ENCODE assay signal across 29 mouse cellular contexts in genomic region chr4:106333584-106333983, GRCm38 (mm10). TPM values are rescaled to one million over a fixed set of nuclear protein-coding genes. Genes with fewer than 3 reads are reported as not detected.
DNase-seq lines count a peak whose midpoint lies in the region; ATAC-seq and TF ChIP-seq lines count a peak whose summit lies in the region.
"Had no signal": no experiment of that assay in that cellular context is flagged by ENCODE, and none has a peak within 500 bp of the region (broad histone marks: within the 10 kb centered on the region; RNA-seq: fewer than 3 reads in every experiment).

No protein-coding gene starts in this region.

- no peak overlapping the region for H3K4me3 ChIP-seq in heart, embryonic 16.5 days (ENCODE audit: low read length)
- H3K4me3 ChIP-seq in liver, embryonic 12.5 days = no peak overlapping the region
- no peak overlapping the region for H3K4me3 ChIP-seq in thymus, adult 2 months (ENCODE audit: control insufficient read depth, insufficient read depth, low read length)
- H3K4me3 ChIP-seq: embryonic facial prominence, embryonic 15.5 days; forebrain, embryonic 12.5 days; heart, embryonic 10.5 days; limb, embryonic 13.5 days; midbrain, embryonic 13.5 days; neural tube, embryonic 13.5 days had no signal

- intact Hi-C loops in heart, postnatal 10 days (cut with DNase I) = no loop called here

- H3K27ac ChIP-seq in heart, embryonic 16.5 days (ENCODE audit: low read length) = peak overlapping the region; percentile 45; the same call in 1 of the 2 replicates
- peak overlapping the region; percentile 66 for H3K27ac ChIP-seq in liver, embryonic 12.5 days
- H3K27ac ChIP-seq in thymus, adult 2 months (ENCODE audit: control insufficient read depth, insufficient read depth, low read length) = no peak overlapping the region
- H3K27ac ChIP-seq: embryonic facial prominence, embryonic 15.5 days; forebrain, embryonic 12.5 days; heart, embryonic 10.5 days; hindbrain, embryonic 14.5 days; limb, embryonic 13.5 days; midbrain, embryonic 13.5 days; neural tube, embryonic 13.5 days; stomach, postnatal 0 days had no signal

- no peak for TF ChIP-seq POLR2A in thymus, adult 2 months (IDR thresholded peaks at IDR 0.05; ENCODE audit: control insufficient read depth, extremely low read depth, insufficient read depth, low read length, poor library complexity)

- no peaks in the 10 kb centered on the region for H3K27me3 ChIP-seq in heart, embryonic 16.5 days (ENCODE audit: control insufficient read depth, insufficient read depth, low read length)
- H3K27me3 ChIP-seq in liver, embryonic 12.5 days (replicated peaks) = no peaks in the 10 kb centered on the region
- no peaks in the 10 kb centered on the region for H3K27me3 ChIP-seq in thymus, adult 2 months (ENCODE audit: control insufficient read depth, insufficient read depth, low read length)
- H3K27me3 ChIP-seq: embryonic facial prominence, embryonic 15.5 days; forebrain, embryonic 12.5 days; limb, embryonic 13.5 days; midbrain, embryonic 13.5 days; neural tube, embryonic 13.5 days had no signal

- H3K4me2 ChIP-seq in heart, embryonic 16.5 days (ENCODE audit: low read depth, low read length) = no peak overlapping the region
- H3K4me2 ChIP-seq in liver, embryonic 12.5 days = no peak overlapping the region
- H3K4me2 ChIP-seq: embryonic facial prominence, embryonic 15.5 days; forebrain, embryonic 12.5 days; hindbrain, embryonic 14.5 days; limb, embryonic 13.5 days; lung, embryonic 14.5 days; midbrain, embryonic 13.5 days; neural tube, embryonic 13.5 days had no signal

- 58% methylated on average over 2 of the region's 2 CpGs for WGBS in heart, embryonic 16.5 days
- WGBS in liver, embryonic 12.5 days (ENCODE audit: insufficient replicate concordance) = 30% methylated on average over 2 of the region's 2 CpGs
- 50% methylated on average over 2 of the region's 2 CpGs for WGBS in thymus, adult 2 months

- no peak for TF ChIP-seq CTCF in thymus, adult 2 months (IDR thresholded peaks at IDR 0.05; ENCODE audit: borderline replicate concordance, control insufficient read depth, extremely low read depth, insufficient read depth, low read length, poor library complexity)

- no peaks in the 10 kb centered on the region for H3K36me3 ChIP-seq in heart, embryonic 16.5 days (ENCODE audit: control insufficient read depth, insufficient read depth)
- H3K36me3 ChIP-seq in liver, embryonic 12.5 days = peaks cover 2% of the 10 kb centered on the region; the same call in 1 of the 2 replicates
- H3K36me3 ChIP-seq in thymus, adult 2 months (ENCODE audit: control insufficient read depth, insufficient read depth, low read length) = no peaks in the 10 kb centered on the region
- H3K36me3 ChIP-seq: embryonic facial prominence, embryonic 15.5 days; forebrain, embryonic 12.5 days; heart, embryonic 10.5 days; limb, embryonic 13.5 days; midbrain, embryonic 13.5 days; neural tube, embryonic 13.5 days had no signal

- peaks cover 22% of the 10 kb centered on the region for H3K4me1 ChIP-seq in heart, embryonic 16.5 days (ENCODE audit: control insufficient read depth, insufficient read depth, low read length)
- H3K4me1 ChIP-seq in liver, embryonic 12.5 days = peaks cover 66% of the 10 kb centered on the region
- H3K4me1 ChIP-seq in thymus, adult 2 months (replicated peaks; ENCODE audit: control insufficient read depth, insufficient read depth, low read length) = peaks cover 2% of the 10 kb centered on the region; the same call in 1 of the 2 replicates
- H3K4me1 ChIP-seq: embryonic facial prominence, embryonic 15.5 days; forebrain, embryonic 12.5 days; midbrain, embryonic 13.5 days; neural tube, embryonic 13.5 days had no signal

- no peak for ATAC-seq in heart, embryonic 16.5 days (replicated peaks; ENCODE audit: extremely low read depth, insufficient read depth, low FRiP score)
- 0 out of 2 replicates have a peak, but pooled peaks have one; percentile 15 for ATAC-seq in common myeloid progenitor, adult 5-6 weeks (replicated peaks; ENCODE audit: low read depth, poor library complexity, severe bottlenecking)
- ATAC-seq in liver, embryonic 12.5 days = no peak
- 0 out of 2 replicates have a peak, but pooled peaks have one; percentile 29 for ATAC-seq in megakaryocyte progenitor cell, adult 5-6 weeks (replicated peaks; ENCODE audit: poor library complexity)
- ATAC-seq: forebrain, postnatal 0 days; inflammation-experienced regulatory T-cells, adult 6 months; midbrain, embryonic 13.5 days had no signal

- H3K9me3 ChIP-seq in heart, embryonic 16.5 days (replicated peaks; ENCODE audit: control insufficient read depth, low read length) = no peaks in the 10 kb centered on the region
- H3K9me3 ChIP-seq in liver, embryonic 12.5 days (replicated peaks) = no peaks in the 10 kb centered on the region
- H3K9me3 ChIP-seq: embryonic facial prominence, embryonic 15.5 days; forebrain, embryonic 12.5 days; heart, embryonic 10.5 days; limb, embryonic 13.5 days; midbrain, embryonic 13.5 days; neural tube, embryonic 13.5 days had no signal

- DNase-seq in heart, postnatal 10 days = no peak
- DNase-seq in thymus, adult 2 months = no peak
- DNase-seq: adrenal gland, postnatal 36 days; B cell, adult 2 months; cerebellum, adult 18-20 months; cerebellum, postnatal 10 days; forebrain, postnatal 0 days; heart, postnatal 4 days; kidney, adult 11 months; kidney, postnatal 14 days; layer of hippocampus, adult 9-11 months; lung, postnatal 14 days; right cerebral cortex, postnatal 4 days; thymus, adult 18-20 months; thymus, postnatal 4 days had no signal

- H3K9ac ChIP-seq in heart, embryonic 16.5 days (ENCODE audit: low read length) = no peak overlapping the region
- no peak overlapping the region for H3K9ac ChIP-seq in liver, embryonic 12.5 days
- H3K9ac ChIP-seq: embryonic facial prominence, embryonic 15.5 days; forebrain, embryonic 12.5 days; forebrain, postnatal 0 days; hindbrain, embryonic 14.5 days; limb, embryonic 13.5 days; lung, embryonic 14.5 days; midbrain, embryonic 13.5 days; neural tube, embryonic 13.5 days had no signal

RNA-seq across cellular contexts. Expression of gene Usp24, which starts 17.6 kb away (rescaled TPM):
- 5.5 and 7.0 TPM in 2 replicates for polyA plus RNA-seq in heart, embryonic 16.5 days (2015; fragmentation: Nextera tagmentation; extraction: Ambion mirVana)
- 10 to 100 TPM; 40.6 to 44.5 TPM for total RNA-seq in heart, postnatal 10 days (2021)
- total RNA-seq in common myeloid progenitor, adult 5-6 weeks (2017) = 65.3 and 75.6 TPM in 2 replicates
- polyA plus RNA-seq in liver, embryonic 12.5 days (2016; fragmentation: Nextera tagmentation; extraction: Ambion mirVana) = 13.5 and 13.6 TPM in 2 replicates
- total RNA-seq in megakaryocyte progenitor cell, adult 5-6 weeks (2015) = 28.6 and 38.1 TPM in 2 replicates
- 30.9 and 41.6 TPM in 2 replicates for total RNA-seq in megakaryocyte progenitor cell, adult 5-6 weeks (2017)
- 22.6 and 26.5 TPM in 2 replicates for polyA plus RNA-seq in thymus, adult 2 months (2012; rRNA removed)

Comparison
In these comparisons a context has a peak if more than half of its experiments do, and no peak if none do; other contexts are left out.
1. ATAC-seq: peak in common myeloid progenitor, adult 5-6 weeks (single experiment) and megakaryocyte progenitor cell, adult 5-6 weeks (single experiment); none in heart, embryonic 16.5 days (single experiment) and liver, embryonic 12.5 days (single experiment).